Mouse (Mus musculus): ENCODE results near the gene Atic. TPM values are rescaled to one million over a fixed set of nuclear protein-coding genes. Genes with fewer than 3 reads are reported as not detected.

The Atic gene
- polyA plus RNA-seq, 1 experiment: 23.4 TPM

DNA sequence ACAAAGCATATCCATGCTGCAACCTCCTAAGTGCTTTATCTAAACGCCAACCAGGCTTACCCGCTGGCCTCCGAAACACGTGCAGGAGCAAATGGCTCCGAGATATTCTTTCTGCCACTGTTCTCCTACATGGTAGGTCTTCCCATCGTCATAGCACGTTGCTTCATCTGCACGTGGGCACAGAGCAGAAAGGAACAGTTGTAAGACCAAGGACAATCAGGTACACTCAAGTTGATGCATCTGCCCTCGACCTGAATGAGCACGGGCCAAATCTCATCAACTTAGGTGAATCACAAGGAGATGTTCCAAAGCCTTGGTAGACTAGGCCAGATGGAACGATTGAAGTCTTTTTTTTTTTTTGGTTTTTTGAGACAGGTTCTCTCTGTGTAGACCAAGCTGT, 33.1 kb downstream of the Atic start:
- Histone ChIP-seq H3K4me1 (ENCODE audit: control insufficient read depth, insufficient read depth, insufficient read length) (no peaks in the 10 kb centered on the region), H3K27me3 (ENCODE audit: control insufficient read depth, insufficient read depth, low read length) (no peaks in the 10 kb centered on the region), H3K4me3 (ENCODE audit: extremely low read depth, insufficient read depth, insufficient read length) (no peak overlapping the region), H3K36me3 (ENCODE audit: control insufficient read depth, insufficient read depth, low read length) (no peaks in the 10 kb centered on the region), H3K27ac (ENCODE audit: insufficient read depth, low read length) (no peak overlapping the region)
- WGBS: 92% methylated on average over 11 of the region's 11 CpGs
- TF ChIP-seq CTCF (IDR thresholded peaks at IDR 0.05; ENCODE audit: extremely low read depth, insufficient read depth, insufficient read length, insufficient replicate concordance) (no peak), POLR2A (IDR thresholded peaks at IDR 0.05; ENCODE audit: low read depth, low read length) (no peak)
- no peak for DNase-seq (ENCODE audit: low read depth in 1 of 2, low spot score in 2 of 2)

DNA sequence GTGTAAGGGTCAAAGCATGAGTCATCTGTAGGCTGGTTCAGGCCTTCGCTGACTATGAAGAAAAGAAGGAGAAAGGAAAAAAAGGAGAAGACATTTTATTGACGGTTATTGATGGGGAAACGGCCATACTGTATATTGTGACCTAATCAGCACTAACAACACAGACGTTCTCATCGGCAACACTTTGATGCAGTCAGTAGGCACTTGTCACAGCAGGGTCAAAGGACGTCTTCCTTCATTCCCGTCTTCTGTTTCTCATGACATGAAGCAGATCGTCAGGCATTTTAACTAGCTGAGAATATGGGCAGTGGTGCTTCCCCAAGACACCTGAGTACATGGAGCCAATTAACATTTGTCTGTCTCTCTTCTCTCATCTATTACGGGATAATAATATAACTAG, 36.2 kb downstream of the Atic start:
- 94% methylated on average over 9 of the region's 9 CpGs for WGBS

DNA sequence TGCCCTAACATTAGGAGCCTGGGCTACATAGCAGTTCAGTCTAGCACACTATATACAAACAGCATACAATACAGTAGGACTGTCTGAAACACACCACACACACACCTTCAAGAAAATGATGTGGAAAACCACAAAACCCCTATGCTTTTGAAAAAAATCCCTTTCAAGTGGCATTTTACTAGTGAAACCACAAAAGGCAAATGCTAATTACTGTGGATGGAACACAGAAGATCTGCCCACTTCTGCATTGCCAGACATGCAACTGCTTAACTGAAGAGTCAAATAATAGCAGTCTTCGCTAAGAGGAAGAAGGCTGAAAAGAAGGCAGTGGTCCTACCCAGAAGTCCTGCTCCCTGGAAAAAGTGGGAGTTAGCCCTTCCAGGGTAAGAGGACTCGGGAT, 37.3 kb downstream of the Atic start:
- no peak for DNase-seq (ENCODE audit: low read depth in 1 of 2, low spot score in 2 of 2)
- 34% methylated on average over 2 of the region's 2 CpGs for WGBS
- Histone ChIP-seq H3K36me3 (ENCODE audit: control insufficient read depth, insufficient read depth, low read length) (no peaks in the 10 kb centered on the region), H3K27me3 (ENCODE audit: control insufficient read depth, insufficient read depth, low read length) (no peaks in the 10 kb centered on the region), H3K4me1 (ENCODE audit: control insufficient read depth, insufficient read depth, insufficient read length) (no peaks in the 10 kb centered on the region), H3K4me3 (ENCODE audit: extremely low read depth, insufficient read depth, insufficient read length) (no peak overlapping the region), H3K27ac (ENCODE audit: insufficient read depth, low read length) (no peak overlapping the region)
- no peak for TF ChIP-seq POLR2A (IDR thresholded peaks at IDR 0.05; ENCODE audit: low read depth, low read length)
- TF ChIP-seq CTCF (IDR thresholded peaks at IDR 0.05; ENCODE audit: extremely low read depth, insufficient read depth, insufficient read length, insufficient replicate concordance): no peak

More for the DNA sequence above, 36.2 kb downstream of the Atic start:
- no peaks in the 10 kb centered on the region for H3K36me3 ChIP-seq (ENCODE audit: control insufficient read depth, insufficient read depth, low read length)
- no peak for DNase-seq (ENCODE audit: low read depth in 1 of 2, low spot score in 2 of 2)
- no peaks in the 10 kb centered on the region for H3K27me3 ChIP-seq (ENCODE audit: control insufficient read depth, insufficient read depth, low read length)
- TF ChIP-seq POLR2A (IDR thresholded peaks at IDR 0.05; ENCODE audit: low read depth, low read length) (no peak), CTCF (IDR thresholded peaks at IDR 0.05; ENCODE audit: extremely low read depth, insufficient read depth, insufficient read length, insufficient replicate concordance) (no peak)
- no peaks in the 10 kb centered on the region for H3K4me1 ChIP-seq (ENCODE audit: control insufficient read depth, insufficient read depth, insufficient read length)
- H3K27ac ChIP-seq (ENCODE audit: insufficient read depth, low read length): no peak overlapping the region
- H3K4me3 ChIP-seq (ENCODE audit: extremely low read depth, insufficient read depth, insufficient read length): no peak overlapping the region

DNA sequence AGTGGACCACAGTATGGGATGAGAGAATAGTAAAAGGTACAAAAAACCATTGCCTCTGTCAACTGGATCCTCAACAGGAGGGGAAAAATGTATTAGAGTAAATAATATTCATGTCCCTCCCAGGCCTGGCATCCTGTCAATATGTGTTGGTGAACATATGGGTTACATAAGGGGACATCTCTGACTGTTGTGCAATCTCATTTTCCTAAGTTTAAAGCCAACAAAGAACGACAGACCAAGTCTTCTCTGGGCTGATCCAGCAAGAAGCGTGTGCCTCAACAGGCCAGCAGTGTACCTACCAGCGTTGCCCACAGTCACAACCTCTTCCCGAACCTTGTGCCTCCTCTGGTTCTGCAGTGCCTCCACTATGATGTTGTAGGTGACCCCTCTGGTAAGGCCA, 38.4 kb downstream of the Atic start:
- DNase-seq (ENCODE audit: low read depth in 1 of 2, low spot score in 2 of 2): no peak

DNA sequence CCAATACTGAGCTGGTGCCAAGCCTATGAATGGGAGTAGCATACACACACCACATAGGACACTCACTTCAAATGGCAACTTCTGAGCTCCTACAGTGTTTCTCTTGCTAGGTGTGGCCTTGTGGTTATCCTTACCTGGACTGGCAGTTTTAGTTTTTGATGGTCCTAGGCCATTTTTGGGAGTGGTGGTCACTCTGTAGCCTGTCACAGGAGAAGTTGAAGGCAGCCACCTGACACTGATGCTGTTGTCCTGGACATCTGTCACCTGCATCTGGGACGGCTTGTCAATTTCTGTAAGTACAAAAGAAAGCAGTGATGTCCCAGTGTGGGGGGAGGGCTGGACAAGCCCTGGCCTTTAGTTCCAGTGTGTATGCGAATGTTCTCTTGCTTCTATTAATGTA, 48.8 kb downstream of the Atic start:
- WGBS: 84% methylated on average over 2 of the region's 2 CpGs
- no peak for DNase-seq (ENCODE audit: low read depth in 1 of 2, low spot score in 2 of 2)
- H3K4me1 ChIP-seq (ENCODE audit: control insufficient read depth, insufficient read depth, insufficient read length): no peaks in the 10 kb centered on the region
- H3K27me3 ChIP-seq (ENCODE audit: control insufficient read depth, insufficient read depth, low read length): no peaks in the 10 kb centered on the region
- H3K4me3 ChIP-seq (ENCODE audit: extremely low read depth, insufficient read depth, insufficient read length): no peak overlapping the region
- H3K27ac ChIP-seq (ENCODE audit: insufficient read depth, low read length): no peak overlapping the region
- no peaks in the 10 kb centered on the region for H3K36me3 ChIP-seq (ENCODE audit: control insufficient read depth, insufficient read depth, low read length)
- no peak for TF ChIP-seq CTCF (IDR thresholded peaks at IDR 0.05; ENCODE audit: extremely low read depth, insufficient read depth, insufficient read length, insufficient replicate concordance)
- no peak for TF ChIP-seq POLR2A (IDR thresholded peaks at IDR 0.05; ENCODE audit: low read depth, low read length)

More for the DNA sequence above, 38.4 kb downstream of the Atic start:
- Histone ChIP-seq H3K27me3 (ENCODE audit: control insufficient read depth, insufficient read depth, low read length) (no peaks in the 10 kb centered on the region), H3K27ac (ENCODE audit: insufficient read depth, low read length) (no peak overlapping the region), H3K36me3 (ENCODE audit: control insufficient read depth, insufficient read depth, low read length) (no peaks in the 10 kb centered on the region), H3K4me1 (ENCODE audit: control insufficient read depth, insufficient read depth, insufficient read length) (no peaks in the 10 kb centered on the region), H3K4me3 (ENCODE audit: extremely low read depth, insufficient read depth, insufficient read length) (no peak overlapping the region)
- 88% methylated on average over 4 of the region's 4 CpGs for WGBS
- TF ChIP-seq POLR2A (IDR thresholded peaks at IDR 0.05; ENCODE audit: low read depth, low read length) (no peak), CTCF (IDR thresholded peaks at IDR 0.05; ENCODE audit: extremely low read depth, insufficient read depth, insufficient read length, insufficient replicate concordance) (no peak)

DNA sequence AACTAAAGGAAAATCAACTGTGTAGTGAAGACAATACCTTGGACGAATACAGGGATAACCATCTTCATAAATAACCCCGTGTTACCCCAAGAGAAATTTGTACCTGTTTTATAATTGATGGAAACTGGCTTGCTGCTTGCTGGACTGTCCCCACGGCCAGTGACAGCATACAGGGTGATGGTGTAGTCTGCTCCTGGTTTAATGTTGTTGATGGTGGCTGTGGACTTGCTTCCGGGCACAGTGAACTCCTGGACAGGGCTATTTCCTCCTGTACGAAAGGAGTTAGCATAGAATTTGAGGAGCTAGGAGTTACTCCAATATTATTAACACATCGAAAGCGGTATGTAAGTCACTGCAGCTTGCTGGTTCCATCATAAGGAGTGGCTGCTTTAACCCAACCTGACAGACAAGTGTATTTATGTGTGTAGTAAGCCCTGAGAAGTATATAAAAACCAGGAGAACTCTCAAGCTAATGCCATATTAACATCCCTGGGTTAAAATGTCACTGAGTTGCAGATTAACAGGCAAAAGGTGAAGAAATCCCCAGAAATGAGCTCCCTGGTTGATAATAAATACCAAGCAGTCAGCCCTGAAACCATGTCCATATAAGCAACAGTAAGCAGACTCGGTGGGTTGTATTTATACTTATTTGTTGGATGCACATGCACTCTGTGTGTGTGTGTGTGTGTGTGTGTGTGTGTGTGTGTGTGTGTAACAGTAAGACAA, 49.8 kb downstream of the Atic start:
- H3K27ac ChIP-seq (ENCODE audit: insufficient read depth, low read length): no peak overlapping the region
- H3K27me3 ChIP-seq (ENCODE audit: control insufficient read depth, insufficient read depth, low read length): no peaks in the 10 kb centered on the region
- H3K4me3 ChIP-seq (ENCODE audit: extremely low read depth, insufficient read depth, insufficient read length): no peak overlapping the region
- H3K36me3 ChIP-seq (ENCODE audit: control insufficient read depth, insufficient read depth, low read length): no peaks in the 10 kb centered on the region
- no peaks in the 10 kb centered on the region for H3K4me1 ChIP-seq (ENCODE audit: control insufficient read depth, insufficient read depth, insufficient read length)
- DNase-seq (ENCODE audit: low read depth in 1 of 2, low spot score in 2 of 2): no peak
- 87% methylated on average over 8 of the region's 8 CpGs for WGBS
- TF ChIP-seq CTCF (IDR thresholded peaks at IDR 0.05; ENCODE audit: extremely low read depth, insufficient read depth, insufficient read length, insufficient replicate concordance): no peak
- TF ChIP-seq POLR2A (IDR thresholded peaks at IDR 0.05; ENCODE audit: low read depth, low read length): no peak

DNA sequence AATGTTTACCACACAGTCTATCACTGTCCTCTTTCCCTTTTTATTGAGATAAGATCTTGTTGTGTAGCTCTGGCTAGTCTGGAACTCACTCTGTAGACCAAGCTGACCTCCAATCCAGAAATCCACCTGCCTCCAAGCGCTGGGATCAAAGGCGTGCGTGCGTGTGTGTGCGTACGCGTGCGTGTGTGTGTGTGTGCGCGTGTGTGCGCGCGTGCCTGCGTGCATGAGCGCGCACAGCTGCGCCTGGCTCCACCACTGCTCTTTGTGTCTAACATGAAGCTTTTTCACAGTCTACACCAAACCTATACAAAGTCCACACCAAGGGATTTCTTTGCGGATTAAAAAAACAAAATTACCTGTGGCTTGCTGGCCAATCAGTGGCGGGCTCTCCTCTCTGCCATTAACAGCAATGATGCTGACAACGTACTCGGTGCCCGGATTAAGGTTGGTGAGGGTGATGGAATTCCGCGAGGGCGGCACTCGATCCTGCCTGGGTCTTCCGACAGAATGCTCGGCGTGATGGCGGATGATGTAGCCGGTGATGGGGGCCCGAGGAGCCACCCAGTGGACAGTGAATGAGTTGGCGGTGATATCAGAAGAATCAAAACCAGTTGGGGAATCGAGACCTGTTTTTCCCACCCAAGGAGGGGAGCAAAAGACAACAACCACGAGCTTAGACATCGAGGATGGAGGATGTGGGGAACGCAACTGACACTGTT, 52.3 kb downstream of the Atic start:
- Histone ChIP-seq H3K4me3 (ENCODE audit: extremely low read depth, insufficient read depth, insufficient read length) (no peak overlapping the region), H3K27ac (ENCODE audit: insufficient read depth, low read length) (no peak overlapping the region), H3K36me3 (ENCODE audit: control insufficient read depth, insufficient read depth, low read length) (no peaks in the 10 kb centered on the region), H3K27me3 (ENCODE audit: control insufficient read depth, insufficient read depth, low read length) (no peaks in the 10 kb centered on the region), H3K4me1 (ENCODE audit: control insufficient read depth, insufficient read depth, insufficient read length) (no peaks in the 10 kb centered on the region)
- TF ChIP-seq POLR2A (IDR thresholded peaks at IDR 0.05; ENCODE audit: low read depth, low read length): no peak
- TF ChIP-seq CTCF (IDR thresholded peaks at IDR 0.05; ENCODE audit: extremely low read depth, insufficient read depth, insufficient read length, insufficient replicate concordance): no peak
- 96% methylated on average over 37 of the region's 37 CpGs for WGBS
- DNase-seq (ENCODE audit: low read depth in 1 of 2, low spot score in 2 of 2): no peak

Data from spleen, adult 2 months (tissue).